Mouse (Mus musculus) gastrocnemius, adult 2 months (tissue): Measurements from ENCODE around the gene Nab2. TPM values are rescaled to one million over a fixed set of nuclear protein-coding genes. Genes with fewer than 3 reads are reported as not detected.

ENCODE experiments used
- DNase-seq: peaks from one replicate; pipeline ENCODE4 v3.0.0; 2022
- H3K27ac ChIP-seq: fragments of 200-600 bp; 2 replicates; pipeline ENCODE4 v1.8.1; 2022; ENCODE audit warnings: mild to moderate bottlenecking
- H3K4me3 ChIP-seq: fragments of 200-600 bp; 2 replicates; pipeline ENCODE4 v1.8.1; 2022; ENCODE audit warnings: mild to moderate bottlenecking, moderate library complexity
- CTCF ChIP-seq: fragments of 200-600 bp; IDR thresholded peaks from 2 replicates; pipeline ENCODE4 v1.8.1; 2022; ENCODE audit warnings: antibody characterized with exemption, mild to moderate bottlenecking, moderate library complexity
- intact Hi-C: fragments of 180-260 bp; cut with DNase I; formaldehyde crosslinking; loops from one replicate; pipeline ENCODE4 v1.15.1; 2025
- total RNA-seq, 2 experiments: library from RNA; stranded (reverse); gene quantifications; 2 replicates each; pipeline ENCODE4 v1.2.3; 2021

Nab2 gene
- total RNA-seq, 2 experiments from 2014 or later = 2.8 to 3.2 TPM

- DNase-seq = peak; percentile 14
- TF ChIP-seq CTCF = no peak
- intact Hi-C loops = no loop called here
- H3K27ac ChIP-seq = no peak overlapping the region
- H3K4me3 ChIP-seq = no peak overlapping the region
Observed at GRCm38 (mm10) chr10:127654970-127655579, 13.3 kb downstream of the Nab2 start.

GRCm38 (mm10) chr10:127652906-127653638, 15.3 kb downstream of the Nab2 start:
- Histone ChIP-seq H3K4me3 (no peak overlapping the region), H3K27ac (no peak overlapping the region)
- TF ChIP-seq CTCF = no peak
- DNase-seq = peak; percentile 10
- intact Hi-C loops = no loop called here

GRCm38 (mm10) chr10:127645791-127646190, 22.6 kb downstream of the Nab2 start:
- intact Hi-C loops = no loop called here
- H3K4me3 ChIP-seq = no peak overlapping the region
- no peak for TF ChIP-seq CTCF
- DNase-seq = no peak
- H3K27ac ChIP-seq = no peak overlapping the region

DNA sequence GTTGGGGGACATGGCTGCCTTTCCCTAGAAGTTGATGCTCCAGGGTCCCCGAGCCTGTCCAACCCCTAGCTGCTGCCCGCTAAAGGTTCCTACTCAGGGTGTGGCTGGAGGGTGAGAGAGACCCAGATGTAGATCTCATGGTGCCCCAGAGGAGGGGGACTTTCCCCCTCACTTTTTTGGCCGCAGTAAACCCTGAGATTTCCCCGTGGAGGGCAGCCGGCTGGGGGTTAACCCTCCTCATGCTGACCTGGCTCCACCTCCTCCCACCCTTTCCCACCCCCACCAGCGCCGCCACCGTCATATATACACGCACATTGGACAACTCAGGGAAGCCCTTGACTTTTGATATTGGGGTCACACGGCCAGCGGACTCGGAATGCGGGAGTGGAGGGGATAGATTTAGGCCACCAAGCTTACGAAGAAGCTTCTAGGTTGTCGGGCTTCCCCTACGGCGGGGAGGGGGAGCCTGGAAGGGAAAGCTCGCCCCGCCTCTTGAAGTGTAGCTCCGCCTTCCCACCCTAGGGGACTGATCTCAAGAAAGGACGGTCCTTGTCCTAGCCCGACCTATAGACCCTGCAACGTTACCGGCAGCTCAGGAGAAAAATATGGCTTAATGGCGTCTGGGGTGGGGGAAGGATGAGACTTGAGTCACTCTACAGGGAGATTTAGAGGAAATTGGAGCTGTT, 24.7 kb downstream of the Nab2 start:
- DNase-seq = peak; percentile 86
- no peak for TF ChIP-seq CTCF
- H3K4me3 ChIP-seq = peak overlapping the region; percentile 92
- H3K27ac ChIP-seq = peak overlapping the region; percentile 98
- intact Hi-C loops = loop anchor here (5.0 kb wide), 1 partner anchor 94 kb away; the partner anchor contains the start of gene Zbtb39

GRCm38 (mm10) chr10:127642772-127643552, 25.4 kb downstream of the Nab2 start, which contains the start of gene Stat6:
Gene Stat6, plus strand, starts transcription at chr10:127642986.
- peak; percentile 83 for DNase-seq
- Histone ChIP-seq H3K27ac (peak within 1 kb of the TSS; percentile 98), H3K4me3 (peak within 1 kb of the TSS; percentile 92)
- intact Hi-C loops = loop anchor here (5.0 kb wide), 1 partner anchor 94 kb away; the partner anchor contains the start of gene Zbtb39
- TF ChIP-seq CTCF = no peak

GRCm38 (mm10) chr10:127641861-127642771, 26.3 kb downstream of the Nab2 start:
- intact Hi-C loops = loop anchor here (1.0 to 5.0 kb wide), 3 partner anchors 33 to 295 kb away; partner anchors contain the start of gene Zbtb39
- H3K27ac ChIP-seq = peak overlapping the region; percentile 98
- peak overlapping the region; percentile 92 for H3K4me3 ChIP-seq
- peak; percentile 93 for DNase-seq
- TF ChIP-seq CTCF = peak; percentile 100

GRCm38 (mm10) chr10:127640421-127640820, 27.9 kb downstream of the Nab2 start:
- no peak for DNase-seq
- intact Hi-C loops = loop anchor here (5.0 kb wide), 1 partner anchor 97 kb away; the partner anchor contains the start of gene Zbtb39
- no peak for TF ChIP-seq CTCF
- no peak overlapping the region for H3K4me3 ChIP-seq
- H3K27ac ChIP-seq = no peak overlapping the region

DNA sequence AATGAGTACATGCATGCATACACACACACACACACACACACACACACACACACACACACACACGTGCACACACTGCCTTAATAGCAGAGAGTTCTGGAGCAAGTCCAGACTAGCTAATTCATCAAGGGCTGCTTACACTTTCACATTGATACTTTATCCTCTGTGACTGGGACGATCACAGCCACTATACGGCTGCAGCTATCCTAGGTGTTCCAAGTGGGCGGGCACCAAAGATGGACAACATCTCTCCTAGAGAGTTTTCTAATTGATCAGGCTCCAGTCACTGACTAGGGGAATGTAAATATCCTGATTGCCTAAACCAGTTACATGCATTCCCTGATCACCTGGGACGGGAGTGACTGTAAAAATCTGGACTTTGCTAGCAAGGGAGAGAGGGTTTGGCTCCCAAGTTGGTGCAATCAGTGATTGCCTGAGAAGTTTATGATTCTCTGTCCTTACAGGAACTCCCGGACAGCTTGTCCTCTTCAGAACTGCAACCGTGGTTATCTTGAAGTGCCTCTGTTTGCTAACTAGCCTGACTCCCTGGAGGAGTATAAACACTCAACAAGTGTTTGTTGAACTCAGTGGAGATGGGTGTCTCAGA, 35.6 kb downstream of the Nab2 start:
- no peak for TF ChIP-seq CTCF
- intact Hi-C loops = no loop called here
- Histone ChIP-seq H3K4me3 (no peak overlapping the region), H3K27ac (no peak overlapping the region)
- DNase-seq = no peak

GRCm38 (mm10) chr10:127631261-127632214, 36.8 kb downstream of the Nab2 start:
- TF ChIP-seq CTCF = no peak
- H3K27ac ChIP-seq = peak overlapping the region; percentile 55
- intact Hi-C loops = no loop called here
- no peak overlapping the region for H3K4me3 ChIP-seq
- DNase-seq = peak; percentile 63

DNA sequence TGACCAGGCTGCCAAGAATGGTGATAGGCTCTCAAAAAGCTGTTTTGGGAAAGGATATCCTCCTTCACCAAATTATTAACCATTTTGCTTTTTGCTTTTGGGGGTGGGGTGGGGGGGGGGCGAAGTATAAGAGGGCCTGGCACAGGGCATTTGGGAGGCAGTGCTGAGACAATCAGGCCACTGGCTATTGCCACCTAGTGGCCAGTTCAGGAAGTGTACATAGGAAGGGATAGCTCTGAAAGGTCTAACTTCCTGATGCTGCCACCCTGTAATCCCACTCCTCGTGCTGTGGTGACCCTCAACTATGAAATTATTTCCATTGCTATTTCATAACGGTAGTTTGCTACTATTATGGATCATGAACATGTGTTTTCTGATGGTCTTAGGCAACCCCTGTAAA, 41.9 kb downstream of the Nab2 start:
- H3K4me3 ChIP-seq = no peak overlapping the region
- peak; percentile 70 for TF ChIP-seq CTCF
- intact Hi-C loops = no loop called here
- no peak for DNase-seq
- H3K27ac ChIP-seq = no peak overlapping the region
